Mouse (Mus musculus) hindbrain, embryonic 15.5 days (tissue): Measurements from ENCODE around the gene Tmem255b. TPM values are rescaled to one million over a fixed set of nuclear protein-coding genes. Genes with fewer than 3 reads are reported as not detected.

Experiments used
- ATAC-seq: fragments of 200-750 bp; cut with Nextera tagmentation; 2 replicates; pipeline ENCODE4 v1.8.0; 2017; ENCODE audit warnings: low read depth, moderate number of reproducible peaks, moderate TSS enrichment; ENCODE audit not compliant: low FRiP score
- H3K27ac ChIP-seq: fragments of 300-500 bp; sonication (generic); replicated peaks from 2 replicates; pipeline ENCODE4 v1.5.1; 2015; ENCODE audit warnings: mild to moderate bottlenecking, inconsistent platforms
- H3K27me3 ChIP-seq: fragments of 300-500 bp; sonication (generic); 2 replicates; pipeline ENCODE4 v1.6.1; 2015; ENCODE audit warnings: control low read depth, inconsistent platforms
- H3K36me3 ChIP-seq: fragments of 300-500 bp; sonication (generic); 2 replicates; pipeline ENCODE4 v1.6.1; 2015; ENCODE audit warnings: control low read depth, inconsistent platforms
- H3K4me1 ChIP-seq: fragments of 300-500 bp; sonication (generic); replicated peaks from 2 replicates; pipeline ENCODE4 v1.6.1; 2015; ENCODE audit warnings: control low read depth, inconsistent platforms
- H3K4me2 ChIP-seq: fragments of 300-500 bp; sonication (generic); 2 replicates; pipeline ENCODE4 v1.6.1; 2015; ENCODE audit warnings: moderate library complexity, mild to moderate bottlenecking, inconsistent platforms
- H3K4me3 ChIP-seq: fragments of 300-500 bp; sonication (generic); 2 replicates; pipeline ENCODE4 v1.5.1; 2015; ENCODE audit warnings: mild to moderate bottlenecking, inconsistent platforms
- H3K9ac ChIP-seq: fragments of 300-500 bp; sonication (generic); 2 replicates; pipeline ENCODE4 v1.6.1; 2015; ENCODE audit warnings: inconsistent platforms
- H3K9me3 ChIP-seq: fragments of 300-500 bp; sonication (generic); 2 replicates; pipeline ENCODE4 v1.6.1; 2016; ENCODE audit warnings: control low read depth, inconsistent platforms
- WGBS: fragments of 180-500 bp; shearing (Covaris S2); methylation state at CpG from one replicate; pipeline ENCODE4 v1.1.7; 2015; 5-methylcytosine and 5-hydroxymethylcytosine counted together
- polyA plus RNA-seq: library from polyadenylated mRNA; unstranded; fragments of >200 nt; fragmentation: Nextera tagmentation; extraction: Ambion mirVana; gene quantifications from 2 replicates; pipeline ENCODE4 v1.2.1, GENCODE M21; 2015

The Tmem255b gene
- polyA plus RNA-seq: 1.00 and 1.2 TPM in 2 replicates

DNA sequence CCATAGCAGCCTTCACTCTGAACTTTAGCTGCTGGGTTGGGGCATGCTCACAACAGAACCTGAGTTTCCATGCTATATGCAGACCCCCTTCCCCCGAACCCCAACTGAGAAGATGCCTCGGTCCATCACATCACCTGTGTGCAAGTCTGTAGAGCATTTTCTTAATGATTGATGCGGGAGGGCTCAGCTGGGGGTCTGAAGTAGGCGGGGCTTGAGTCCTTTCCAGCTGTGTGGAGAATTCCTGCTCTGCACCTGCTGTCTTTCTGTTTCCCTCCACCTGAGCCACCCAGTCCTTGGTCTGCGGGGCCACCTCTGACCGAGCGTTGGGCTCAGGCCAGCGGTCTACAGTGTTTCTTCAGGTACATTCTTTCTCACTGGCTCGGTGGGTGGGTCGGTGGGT, at the start of gene Tmem255b:
Gene Tmem255b (plus strand): TSS at position 301 of the 400 bp plus-strand sequence.
- H3K9ac ChIP-seq: no peak within 1 kb of the TSS
- no peak within 1 kb of the TSS for H3K27ac ChIP-seq
- ATAC-seq: no peak
- 15% methylated on average over 10 of the region's 10 CpGs for WGBS
- peak within 1 kb of the TSS; percentile 31 for H3K4me2 ChIP-seq
- H3K36me3 ChIP-seq: no peaks in the 10 kb centered on the region
- H3K4me3 ChIP-seq: no peak within 1 kb of the TSS; the same call in 1 of the 2 replicates
- H3K27me3 ChIP-seq: peaks cover 17% of the 10 kb centered on the region
- H3K9me3 ChIP-seq: no peaks in the 10 kb centered on the region
- peaks cover 9% of the 10 kb centered on the region; the same call in 1 of the 2 replicates for H3K4me1 ChIP-seq

DNA sequence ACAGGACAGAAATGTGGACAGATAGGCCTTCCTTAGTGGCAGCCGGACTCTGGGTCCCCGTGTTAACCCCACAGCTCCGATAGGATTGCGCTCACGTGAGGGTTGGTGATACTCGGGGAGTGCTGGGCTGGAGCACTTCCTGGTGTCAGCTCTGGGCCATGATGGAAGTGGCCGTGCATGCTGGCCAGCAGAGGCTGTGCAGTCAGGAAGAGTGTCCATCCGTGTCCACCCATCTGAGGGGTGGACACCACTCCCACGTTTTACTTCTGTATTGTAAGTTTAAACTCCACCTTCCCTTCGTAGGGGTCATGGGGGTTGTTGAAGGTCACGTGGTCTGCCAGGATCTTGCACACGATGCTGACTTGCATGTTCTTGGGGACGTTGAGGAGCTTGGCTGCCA, 48.6 kb upstream of the Tmem255b start:
- H3K27me3 ChIP-seq: no peaks in the 10 kb centered on the region
- H3K4me1 ChIP-seq: no peaks in the 10 kb centered on the region
- no peaks in the 10 kb centered on the region for H3K36me3 ChIP-seq
- ATAC-seq: no peak
- H3K27ac ChIP-seq: no peak overlapping the region
- no peaks in the 10 kb centered on the region for H3K9me3 ChIP-seq
- no peak overlapping the region for H3K9ac ChIP-seq
- no peak overlapping the region for H3K4me3 ChIP-seq
- H3K4me2 ChIP-seq: no peak overlapping the region
- 75% methylated on average over 13 of the region's 13 CpGs for WGBS

DNA sequence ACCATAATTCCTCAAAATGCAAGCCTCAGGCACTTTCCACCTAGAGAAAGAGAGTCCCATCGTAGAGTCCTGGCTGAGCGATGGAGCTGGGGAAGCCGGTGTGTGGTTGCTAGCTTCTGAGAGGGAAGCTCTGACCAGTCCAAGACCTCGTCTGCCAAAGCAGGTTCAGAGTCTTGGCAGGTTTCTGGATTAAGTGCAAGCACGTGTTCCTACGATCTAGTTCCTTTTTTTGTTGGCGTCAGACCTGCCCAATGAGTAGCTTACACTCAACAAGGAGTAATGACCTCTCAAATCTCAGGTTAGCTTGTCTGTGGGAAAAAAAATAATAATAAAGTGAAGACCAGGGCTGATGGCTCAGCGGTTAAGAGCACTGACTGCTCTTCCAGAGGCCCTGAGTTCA, 47.3 kb upstream of the Tmem255b start:
- H3K36me3 ChIP-seq: no peaks in the 10 kb centered on the region
- 83% methylated on average over 8 of the region's 8 CpGs for WGBS

DNA sequence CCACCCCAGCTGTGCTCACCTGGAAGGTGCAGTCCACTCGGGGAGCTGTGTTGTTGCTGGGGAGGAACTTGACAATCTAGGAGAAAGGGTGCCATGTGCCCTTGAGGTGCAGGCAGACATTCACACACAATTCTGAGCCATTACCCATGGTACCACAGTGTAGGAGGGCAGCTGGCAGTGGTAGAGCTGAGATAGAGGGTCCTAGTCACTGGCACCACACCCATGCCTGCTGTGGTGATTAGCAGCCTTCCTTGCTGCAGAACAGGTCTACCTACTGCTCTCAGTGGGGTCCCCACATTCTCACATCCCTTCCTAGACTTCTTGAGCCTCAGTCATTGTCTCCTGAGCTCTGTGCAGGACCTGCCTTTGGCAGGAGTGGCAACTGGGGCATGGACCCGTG, 46.2 kb upstream of the Tmem255b start:
- Histone ChIP-seq H3K36me3 (no peaks in the 10 kb centered on the region), H3K27me3 (no peaks in the 10 kb centered on the region), H3K4me2 (no peak overlapping the region), H3K9ac (no peak overlapping the region), H3K9me3 (no peaks in the 10 kb centered on the region), H3K4me1 (no peaks in the 10 kb centered on the region), H3K4me3 (no peak overlapping the region), H3K27ac (no peak overlapping the region)
- WGBS: 93% methylated on average over 2 of the region's 2 CpGs
- ATAC-seq: no peak

More for the DNA sequence above, 47.3 kb upstream of the Tmem255b start:
- H3K4me1 ChIP-seq: no peaks in the 10 kb centered on the region
- ATAC-seq: no peak
- no peaks in the 10 kb centered on the region for H3K9me3 ChIP-seq
- no peaks in the 10 kb centered on the region for H3K27me3 ChIP-seq
- H3K4me3 ChIP-seq: no peak overlapping the region
- H3K27ac ChIP-seq: no peak overlapping the region
- no peak overlapping the region for H3K9ac ChIP-seq
- H3K4me2 ChIP-seq: no peak overlapping the region

DNA sequence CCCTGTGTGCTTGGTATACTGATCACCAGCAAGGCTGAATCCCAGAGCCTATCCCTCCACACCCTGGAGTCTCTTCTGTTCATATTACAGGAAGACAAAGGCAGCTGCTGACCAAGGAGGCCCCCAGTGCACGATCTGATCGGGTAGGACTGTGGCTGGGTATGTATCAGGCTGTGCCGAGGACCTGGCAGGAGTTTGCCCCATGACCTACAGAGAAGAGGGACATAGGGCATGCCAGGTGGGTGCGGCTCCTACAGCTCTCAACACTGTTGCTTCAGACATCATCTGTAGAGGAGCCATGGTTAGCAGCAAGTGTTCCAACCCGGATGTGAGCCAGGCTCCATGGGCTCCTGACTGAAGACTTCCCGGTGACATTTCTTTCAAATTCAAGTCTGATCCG, 41.1 kb upstream of the Tmem255b start:
- no peak overlapping the region for H3K27ac ChIP-seq
- 90% methylated on average over 7 of the region's 7 CpGs for WGBS
- ATAC-seq: no peak

DNA sequence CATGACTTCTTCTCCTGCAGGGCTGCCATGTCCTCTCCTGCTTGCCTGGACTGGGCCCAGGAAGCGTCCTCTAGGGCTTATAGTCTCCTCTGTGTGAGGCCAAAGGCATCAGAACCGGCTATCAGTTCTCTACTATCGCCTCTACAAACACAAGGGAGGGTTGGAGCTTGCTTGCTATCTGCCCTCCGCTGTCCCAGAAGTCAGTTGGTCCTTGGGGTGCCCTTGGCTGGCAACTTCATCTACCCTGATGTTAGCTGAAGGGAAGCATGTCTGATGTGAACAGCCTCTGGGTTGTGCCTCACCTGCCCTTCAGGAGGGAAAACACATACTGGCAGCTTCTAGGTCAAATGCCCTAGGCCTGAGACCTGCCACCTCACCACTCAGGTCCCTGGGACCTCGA, 38.3 kb upstream of the Tmem255b start, which contains the start of gene Atp4b:
Gene Atp4b (minus strand): TSS at position 101 of the 400 bp plus-strand sequence.
- H3K9ac ChIP-seq: no peak within 1 kb of the TSS

More for the DNA sequence above, 41.1 kb upstream of the Tmem255b start:
- no peaks in the 10 kb centered on the region for H3K27me3 ChIP-seq
- no peaks in the 10 kb centered on the region for H3K9me3 ChIP-seq
- H3K4me1 ChIP-seq: no peaks in the 10 kb centered on the region
- H3K4me3 ChIP-seq: no peak overlapping the region
- no peak overlapping the region for H3K4me2 ChIP-seq
- no peak overlapping the region for H3K9ac ChIP-seq
- no peaks in the 10 kb centered on the region for H3K36me3 ChIP-seq

DNA sequence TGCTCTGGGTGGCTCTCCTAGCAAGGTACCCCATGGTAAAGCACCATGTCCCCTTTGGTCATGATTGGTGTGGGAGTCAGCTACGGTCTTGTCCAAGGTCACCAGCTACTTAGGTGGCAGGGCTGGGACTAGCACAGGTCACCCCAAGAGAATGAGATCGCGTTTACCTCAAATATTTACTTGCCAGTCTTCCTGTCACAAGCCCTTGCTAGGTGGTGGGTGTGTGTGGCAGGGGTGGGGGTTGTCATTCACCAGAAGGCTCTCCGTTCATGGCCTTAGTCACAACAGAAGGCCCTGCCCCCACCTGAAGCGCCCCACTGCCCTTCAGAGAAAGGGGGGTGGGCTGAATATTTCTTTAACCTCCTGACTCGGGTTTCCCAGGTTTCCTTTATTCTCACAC, 31.5 kb upstream of the Tmem255b start:
- no peak overlapping the region for H3K4me3 ChIP-seq
- H3K27ac ChIP-seq: no peak overlapping the region
- H3K4me1 ChIP-seq: no peaks in the 10 kb centered on the region
- no peak overlapping the region for H3K4me2 ChIP-seq
- H3K36me3 ChIP-seq: no peaks in the 10 kb centered on the region
- ATAC-seq: no peak
- no peak overlapping the region for H3K9ac ChIP-seq
- H3K9me3 ChIP-seq: no peaks in the 10 kb centered on the region
- no peaks in the 10 kb centered on the region for H3K27me3 ChIP-seq
- WGBS: 77% methylated on average over 6 of the region's 6 CpGs

More for the DNA sequence above, 38.3 kb upstream of the Tmem255b start, which contains the start of gene Atp4b:
- Histone ChIP-seq H3K27me3 (no peaks in the 10 kb centered on the region), H3K9me3 (no peaks in the 10 kb centered on the region), H3K36me3 (no peaks in the 10 kb centered on the region), H3K4me3 (no peak within 1 kb of the TSS), H3K4me1 (no peaks in the 10 kb centered on the region), H3K27ac (no peak within 1 kb of the TSS), H3K4me2 (no peak within 1 kb of the TSS)
- no peak for ATAC-seq
- 85% methylated on average over 5 of the region's 5 CpGs for WGBS

DNA sequence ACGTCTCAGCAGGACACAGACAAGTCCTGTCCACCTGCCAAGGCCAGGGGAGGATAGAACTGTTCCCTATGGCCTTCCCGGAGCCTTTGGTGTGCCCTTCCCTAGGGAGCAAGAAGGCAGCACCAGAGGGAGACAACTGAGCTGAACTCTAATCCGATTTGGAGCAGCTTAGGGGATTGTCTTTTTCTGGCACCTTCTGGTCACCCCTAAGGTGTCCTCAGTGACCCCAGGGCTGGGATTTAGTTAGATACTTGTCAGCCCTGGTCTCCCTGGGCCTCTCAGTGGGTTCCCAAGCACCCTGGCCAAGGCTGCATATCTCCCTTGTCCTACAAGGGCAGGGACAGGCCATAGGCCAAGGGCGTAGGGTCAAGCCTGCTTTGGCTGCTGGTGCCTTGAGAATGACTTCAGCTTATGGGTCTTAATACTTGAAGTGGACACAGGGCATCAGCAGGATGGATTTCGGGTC, 30.3 kb upstream of the Tmem255b start, which contains the start of gene Grk1:
Gene Grk1 (plus strand): TSS at position 416 of the 466 bp plus-strand sequence.
- Histone ChIP-seq H3K9me3 (no peaks in the 10 kb centered on the region), H3K4me3 (no peak within 1 kb of the TSS), H3K36me3 (no peaks in the 10 kb centered on the region), H3K27me3 (no peaks in the 10 kb centered on the region), H3K9ac (no peak within 1 kb of the TSS), H3K27ac (no peak within 1 kb of the TSS), H3K4me2 (no peak within 1 kb of the TSS), H3K4me1 (no peaks in the 10 kb centered on the region)
- no peak for ATAC-seq
- WGBS: 88% methylated on average over 5 of the region's 5 CpGs

DNA sequence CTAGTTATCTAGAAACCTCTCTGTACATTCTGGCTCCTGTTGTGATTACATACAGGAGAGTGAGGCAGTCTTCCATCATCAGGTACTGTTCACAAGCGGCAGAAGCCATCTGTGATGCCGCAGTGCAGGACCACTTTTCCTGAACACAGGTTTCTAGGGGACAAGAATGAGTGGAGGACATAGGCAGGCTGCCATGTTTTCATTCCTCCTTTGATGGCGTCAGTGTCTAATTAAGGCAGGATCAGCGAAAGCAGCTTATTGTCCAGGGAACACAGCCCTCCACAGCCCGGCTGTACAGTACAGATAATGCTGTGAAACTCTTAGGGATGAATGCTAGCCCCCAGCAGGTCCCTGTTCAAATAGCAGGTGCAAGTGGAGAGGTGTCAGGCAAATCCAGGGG, 29.0 kb upstream of the Tmem255b start:
- H3K4me1 ChIP-seq: no peaks in the 10 kb centered on the region
- no peak overlapping the region for H3K4me3 ChIP-seq
- WGBS: 78% methylated on average over 5 of the region's 5 CpGs
- no peaks in the 10 kb centered on the region for H3K9me3 ChIP-seq
- H3K4me2 ChIP-seq: no peak overlapping the region
- H3K9ac ChIP-seq: no peak overlapping the region
- H3K36me3 ChIP-seq: no peaks in the 10 kb centered on the region
- no peak overlapping the region for H3K27ac ChIP-seq
- no peaks in the 10 kb centered on the region for H3K27me3 ChIP-seq
- no peak for ATAC-seq

DNA sequence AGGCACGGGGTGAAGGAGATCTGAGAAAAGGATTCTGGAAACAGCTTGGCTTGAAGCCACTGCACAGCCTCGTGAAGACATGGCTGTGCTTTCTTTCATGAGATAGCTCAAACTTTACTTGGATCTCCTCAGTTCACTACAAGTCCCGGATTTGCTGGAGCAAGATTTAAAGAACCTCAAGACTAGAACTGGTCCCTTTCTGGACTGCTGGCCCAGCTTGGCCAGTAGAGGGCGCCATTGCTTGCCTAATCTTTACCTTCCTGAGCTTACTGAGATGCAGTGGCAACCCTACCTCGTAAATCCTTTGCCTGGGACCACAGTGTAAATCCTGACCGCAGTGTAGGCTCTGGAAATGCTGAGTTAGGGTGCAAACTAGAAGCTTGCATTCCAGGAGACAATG, 23.4 kb upstream of the Tmem255b start:
- no peak overlapping the region for H3K4me3 ChIP-seq
- no peaks in the 10 kb centered on the region for H3K27me3 ChIP-seq
- H3K4me2 ChIP-seq: no peak overlapping the region
- WGBS: 35% methylated on average over 6 of the region's 6 CpGs
- H3K27ac ChIP-seq: no peak overlapping the region
- no peaks in the 10 kb centered on the region for H3K9me3 ChIP-seq
- no peak for ATAC-seq
- no peaks in the 10 kb centered on the region for H3K36me3 ChIP-seq
- H3K4me1 ChIP-seq: no peaks in the 10 kb centered on the region
- H3K9ac ChIP-seq: no peak overlapping the region

DNA sequence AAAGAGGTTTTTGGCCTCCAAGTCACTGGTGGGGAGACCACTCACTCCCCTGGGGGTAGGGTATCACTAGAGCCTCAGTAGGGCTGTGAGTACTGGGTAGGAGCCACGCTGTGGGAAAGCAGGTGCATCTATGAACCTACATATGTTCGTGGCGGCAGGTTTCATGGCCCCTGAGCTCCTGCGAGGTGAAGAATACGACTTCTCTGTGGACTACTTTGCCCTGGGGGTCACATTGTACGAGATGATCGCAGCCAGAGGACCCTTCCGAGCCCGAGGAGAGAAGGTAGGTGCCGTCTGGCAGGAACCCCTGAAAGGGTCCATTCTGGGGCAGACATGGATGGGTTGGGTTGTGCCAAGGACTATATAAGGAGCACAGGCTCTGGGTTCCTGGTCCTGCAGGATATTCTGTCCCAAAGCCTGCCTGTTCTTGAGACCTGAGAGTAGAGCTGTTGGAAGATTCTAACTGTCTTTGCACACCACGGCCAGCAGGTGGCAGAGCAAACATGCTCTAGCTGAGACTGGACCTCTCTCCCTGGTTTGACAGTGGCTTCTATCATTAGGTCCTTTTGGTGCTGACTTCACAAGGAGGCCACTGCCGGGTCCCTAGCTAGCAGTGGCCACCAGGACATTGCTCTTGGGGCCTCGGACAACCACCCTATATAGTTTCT, 22.0 kb upstream of the Tmem255b start:
- Histone ChIP-seq H3K27me3 (no peaks in the 10 kb centered on the region), H3K27ac (no peak overlapping the region), H3K9ac (no peak overlapping the region), H3K4me3 (no peak overlapping the region), H3K4me1 (no peaks in the 10 kb centered on the region), H3K36me3 (no peaks in the 10 kb centered on the region), H3K4me2 (no peak overlapping the region), H3K9me3 (no peaks in the 10 kb centered on the region)
- no peak; the same call in 1 of the 2 replicates for ATAC-seq
- 67% methylated on average over 13 of the region's 13 CpGs for WGBS

DNA sequence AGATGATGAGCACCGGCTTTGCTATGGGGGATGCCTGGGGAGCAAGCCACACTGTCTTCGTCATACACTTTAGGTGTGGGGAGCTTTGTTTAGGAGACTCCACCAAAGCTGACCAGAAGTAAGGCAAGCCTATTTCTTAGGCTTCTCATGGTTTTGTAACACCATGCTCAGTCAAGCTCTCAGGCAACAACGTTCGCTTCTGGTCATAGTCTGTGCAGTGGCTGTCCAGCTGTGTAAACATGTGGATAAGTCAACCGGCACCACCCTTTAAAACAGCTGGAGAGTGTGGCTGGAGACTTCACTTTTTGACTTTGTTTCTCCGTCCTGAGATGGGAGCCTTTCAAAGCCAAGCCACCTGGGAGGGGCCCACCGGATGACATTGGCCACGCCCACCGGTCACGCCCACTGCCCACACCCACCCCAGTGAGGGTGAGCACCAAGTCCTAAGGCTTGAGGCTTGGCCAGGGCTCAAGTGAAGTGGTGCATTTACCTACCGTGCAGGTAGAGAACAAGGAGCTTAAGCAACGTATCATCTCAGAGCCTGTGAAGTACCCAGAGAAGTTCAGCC, 21.1 kb upstream of the Tmem255b start:
- Histone ChIP-seq H3K9me3 (no peaks in the 10 kb centered on the region), H3K4me1 (no peaks in the 10 kb centered on the region), H3K27ac (no peak overlapping the region), H3K4me3 (no peak overlapping the region), H3K4me2 (no peak overlapping the region), H3K27me3 (no peaks in the 10 kb centered on the region), H3K9ac (no peak overlapping the region), H3K36me3 (no peaks in the 10 kb centered on the region)
- WGBS: 62% methylated on average over 12 of the region's 12 CpGs
- ATAC-seq: no peak
